Mouse (Mus musculus): ENCODE results near the gene Ccdc146. TPM values are rescaled to one million over a fixed set of nuclear protein-coding genes. Genes with fewer than 3 reads are reported as not detected.

The Ccdc146 gene
- polyA plus RNA-seq, 1 experiment from 2014 or later, result not detected

DNA sequence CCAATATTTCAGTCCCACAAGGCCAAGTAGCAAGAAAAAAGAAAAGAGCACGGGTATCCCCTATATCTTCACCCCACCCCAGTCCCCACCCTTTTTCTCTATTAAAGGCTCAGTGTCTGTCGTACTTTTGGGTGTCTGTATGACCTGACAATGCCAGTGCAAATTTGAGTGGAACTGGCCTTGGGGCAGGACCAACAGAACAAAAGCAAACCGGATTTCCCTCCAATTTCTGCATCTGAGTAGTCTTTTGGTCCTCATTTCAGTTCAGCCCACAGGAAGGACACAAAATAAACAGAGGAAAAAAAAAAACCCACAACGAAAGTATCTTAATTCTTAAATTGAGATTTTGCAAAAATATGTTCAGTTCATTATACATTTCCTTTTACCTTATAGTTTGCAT is 5.9 kb downstream of the Ccdc146 start:
- no peak overlapping the region for H3K27ac ChIP-seq
- 60% methylated on average over 4 of the region's 4 CpGs for WGBS
- H3K4me1 ChIP-seq, result no peaks in the 10 kb centered on the region
- H3K9me3 ChIP-seq, result no peaks in the 10 kb centered on the region
- no peaks in the 10 kb centered on the region for H3K36me3 ChIP-seq
- no peak overlapping the region for H3K4me3 ChIP-seq
- no peak overlapping the region for H3K4me2 ChIP-seq
- no peak overlapping the region for H3K9ac ChIP-seq
- no peak for ATAC-seq (ENCODE audit: insufficient number of reproducible peaks, insufficient read depth, low FRiP score, low TSS enrichment, low read depth)
- no peaks in the 10 kb centered on the region for H3K27me3 ChIP-seq

- H3K4me3 ChIP-seq, result no peak overlapping the region
- no peaks in the 10 kb centered on the region for H3K4me1 ChIP-seq
- H3K4me2 ChIP-seq, result no peak overlapping the region
- no peaks in the 10 kb centered on the region for H3K27me3 ChIP-seq
- H3K9me3 ChIP-seq, result no peaks in the 10 kb centered on the region
- no peak overlapping the region for H3K27ac ChIP-seq
- H3K9ac ChIP-seq, result no peak overlapping the region
- ATAC-seq (ENCODE audit: insufficient number of reproducible peaks, insufficient read depth, low FRiP score, low TSS enrichment, low read depth), result no peak
- H3K36me3 ChIP-seq, result no peaks in the 10 kb centered on the region
- WGBS, result 66% methylated on average over 1 of the region's 1 CpGs
These were observed 10.2 kb downstream of the Ccdc146 start for GRCm38 (mm10) chr5:21414116-21414820.

DNA sequence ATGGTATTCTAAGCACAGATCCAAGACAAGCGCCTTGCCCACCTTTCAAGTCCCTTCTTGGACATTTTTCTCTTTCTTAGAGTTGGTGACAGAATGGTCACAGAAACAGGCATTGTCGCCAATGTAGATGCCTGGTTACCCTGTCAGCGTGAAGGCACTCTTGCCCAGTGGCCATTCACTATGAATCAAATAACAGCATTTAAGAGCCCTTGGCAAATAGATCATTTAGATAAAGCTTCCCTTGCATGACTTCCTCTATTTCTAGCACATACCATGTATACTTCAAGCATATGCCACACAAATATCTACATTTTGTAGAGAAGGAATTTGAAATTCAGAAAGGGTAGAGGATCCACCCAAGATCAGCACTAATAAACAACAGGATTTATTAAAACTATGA is 11.2 kb downstream of the Ccdc146 start:
- no peak overlapping the region for H3K4me3 ChIP-seq
- no peaks in the 10 kb centered on the region for H3K36me3 ChIP-seq
- no peak for ATAC-seq (ENCODE audit: insufficient number of reproducible peaks, insufficient read depth, low FRiP score, low TSS enrichment, low read depth)
- no peaks in the 10 kb centered on the region for H3K27me3 ChIP-seq
- H3K9me3 ChIP-seq, result no peaks in the 10 kb centered on the region
- 92% methylated on average over 3 of the region's 3 CpGs for WGBS
- H3K4me1 ChIP-seq, result no peaks in the 10 kb centered on the region
- H3K9ac ChIP-seq, result no peak overlapping the region
- no peak overlapping the region for H3K27ac ChIP-seq
- H3K4me2 ChIP-seq, result no peak overlapping the region

DNA sequence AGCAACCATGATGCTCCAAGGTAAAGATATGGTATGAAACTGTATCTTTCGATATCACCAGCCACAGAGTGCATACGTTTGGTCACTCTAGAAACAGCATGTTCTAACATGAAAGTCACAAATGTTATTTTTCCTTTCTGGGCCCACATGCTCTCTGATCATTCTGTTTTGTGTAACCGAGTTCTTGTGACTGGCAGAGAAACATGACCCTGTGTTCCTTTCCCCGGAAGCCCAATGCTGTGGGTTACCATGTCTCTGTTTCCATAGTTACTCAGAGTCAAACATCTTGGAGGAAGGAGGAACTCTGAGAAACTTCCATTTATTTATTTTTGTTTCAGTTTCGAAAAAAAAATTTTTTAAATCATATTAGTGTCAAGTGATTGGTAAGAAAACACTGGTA is 12.4 kb downstream of the Ccdc146 start:
- Histone ChIP-seq H3K9me3 (no peaks in the 10 kb centered on the region), H3K27me3 (no peaks in the 10 kb centered on the region), H3K4me3 (no peak overlapping the region), H3K4me1 (no peaks in the 10 kb centered on the region), H3K4me2 (no peak overlapping the region), H3K36me3 (no peaks in the 10 kb centered on the region), H3K9ac (no peak overlapping the region), H3K27ac (no peak overlapping the region)
- 58% methylated on average over 5 of the region's 5 CpGs for WGBS
- ATAC-seq (ENCODE audit: insufficient number of reproducible peaks, insufficient read depth, low FRiP score, low TSS enrichment, low read depth), result no peak

DNA sequence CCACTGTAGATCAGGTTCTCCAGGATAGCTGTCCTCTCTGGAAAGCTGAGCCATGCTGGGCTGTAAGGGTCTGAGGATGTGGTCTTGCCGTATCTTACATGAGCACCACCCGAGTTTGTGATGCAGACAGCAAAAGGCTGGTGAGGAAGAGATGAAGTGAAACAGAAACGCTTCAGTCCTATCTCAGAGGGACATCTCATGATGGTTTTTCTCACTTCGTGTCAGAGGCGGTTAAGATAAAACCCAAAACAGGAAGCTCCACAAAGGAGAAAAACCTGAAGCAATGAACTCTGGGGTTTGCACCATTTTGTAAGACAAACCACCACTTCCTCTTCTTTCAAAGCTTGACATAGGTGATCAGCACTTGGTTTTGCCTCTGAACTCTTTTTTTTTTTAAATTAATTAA is 13.2 kb downstream of the Ccdc146 start:
- 89% methylated on average over 5 of the region's 5 CpGs for WGBS
- no peaks in the 10 kb centered on the region for H3K4me1 ChIP-seq
- H3K36me3 ChIP-seq, result no peaks in the 10 kb centered on the region
- no peak overlapping the region for H3K4me2 ChIP-seq
- H3K9ac ChIP-seq, result no peak overlapping the region
- no peak overlapping the region for H3K27ac ChIP-seq
- no peaks in the 10 kb centered on the region for H3K9me3 ChIP-seq
- H3K4me3 ChIP-seq, result no peak overlapping the region
- no peaks in the 10 kb centered on the region for H3K27me3 ChIP-seq
- ATAC-seq (ENCODE audit: insufficient number of reproducible peaks, insufficient read depth, low FRiP score, low TSS enrichment, low read depth), result no peak

DNA sequence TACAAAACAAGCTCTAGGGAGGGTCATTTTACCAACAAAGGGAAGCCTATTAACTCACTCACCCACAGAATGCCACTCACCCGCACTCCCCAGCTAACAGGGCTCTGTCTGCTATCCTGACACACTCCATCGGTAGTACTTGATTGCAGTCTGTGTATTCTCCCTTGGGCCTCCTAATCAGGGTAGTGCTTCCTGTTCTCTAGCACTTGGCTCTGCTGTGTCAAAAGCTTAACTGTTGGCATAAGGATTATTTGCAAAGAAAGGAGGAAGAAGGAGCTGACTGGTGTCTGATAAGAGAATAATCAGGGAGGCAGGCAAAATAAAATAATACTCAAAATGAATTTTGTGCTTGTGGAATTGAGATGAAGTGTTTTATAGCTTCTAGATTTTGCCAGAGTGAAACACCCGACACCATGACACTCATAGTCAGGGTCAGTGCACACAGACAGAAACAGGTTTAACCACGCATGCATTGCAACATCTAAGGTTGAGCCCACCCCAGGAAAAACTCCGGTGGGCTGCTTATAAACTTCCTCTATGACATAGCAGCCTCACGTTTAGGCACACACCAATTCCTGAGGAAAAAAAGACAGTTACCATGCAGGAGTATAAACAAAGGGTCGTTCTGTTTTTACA is 29.2 kb downstream of the Ccdc146 start:
- Histone ChIP-seq H3K4me3 (no peak overlapping the region), H3K4me2 (no peak overlapping the region)
- no peak for ATAC-seq (ENCODE audit: insufficient number of reproducible peaks, insufficient read depth, low FRiP score, low TSS enrichment, low read depth)

GRCm38 (mm10) chr5:21394562-21394961 is 29.9 kb downstream of the Ccdc146 start:
- H3K4me3 ChIP-seq, result no peak overlapping the region
- no peaks in the 10 kb centered on the region for H3K27me3 ChIP-seq
- no peak overlapping the region for H3K27ac ChIP-seq
- no peak overlapping the region for H3K4me2 ChIP-seq
- no peaks in the 10 kb centered on the region for H3K9me3 ChIP-seq
- no peak for ATAC-seq (ENCODE audit: insufficient number of reproducible peaks, insufficient read depth, low FRiP score, low TSS enrichment, low read depth)
- H3K9ac ChIP-seq, result no peak overlapping the region
- H3K4me1 ChIP-seq, result no peaks in the 10 kb centered on the region
- no peaks in the 10 kb centered on the region for H3K36me3 ChIP-seq
- 83% methylated on average over 2 of the region's 2 CpGs for WGBS

More for the DNA sequence above, 29.2 kb downstream of the Ccdc146 start:
- Histone ChIP-seq H3K36me3 (no peaks in the 10 kb centered on the region), H3K4me1 (no peaks in the 10 kb centered on the region), H3K9me3 (no peaks in the 10 kb centered on the region), H3K9ac (no peak overlapping the region), H3K27me3 (no peaks in the 10 kb centered on the region), H3K27ac (no peak overlapping the region)
- 45% methylated on average over 7 of the region's 7 CpGs for WGBS

GRCm38 (mm10) chr5:21391616-21392384 is 32.7 kb downstream of the Ccdc146 start:
- H3K4me3 ChIP-seq, result no peak overlapping the region
- no peak for ATAC-seq (ENCODE audit: insufficient number of reproducible peaks, insufficient read depth, low FRiP score, low TSS enrichment, low read depth)
- H3K36me3 ChIP-seq, result no peaks in the 10 kb centered on the region
- no peak overlapping the region for H3K9ac ChIP-seq
- H3K27me3 ChIP-seq, result no peaks in the 10 kb centered on the region
- no peaks in the 10 kb centered on the region for H3K9me3 ChIP-seq
- H3K4me2 ChIP-seq, result no peak overlapping the region
- 56% methylated on average over 13 of the region's 13 CpGs for WGBS
- H3K4me1 ChIP-seq, result no peaks in the 10 kb centered on the region
- H3K27ac ChIP-seq, result no peak overlapping the region

DNA sequence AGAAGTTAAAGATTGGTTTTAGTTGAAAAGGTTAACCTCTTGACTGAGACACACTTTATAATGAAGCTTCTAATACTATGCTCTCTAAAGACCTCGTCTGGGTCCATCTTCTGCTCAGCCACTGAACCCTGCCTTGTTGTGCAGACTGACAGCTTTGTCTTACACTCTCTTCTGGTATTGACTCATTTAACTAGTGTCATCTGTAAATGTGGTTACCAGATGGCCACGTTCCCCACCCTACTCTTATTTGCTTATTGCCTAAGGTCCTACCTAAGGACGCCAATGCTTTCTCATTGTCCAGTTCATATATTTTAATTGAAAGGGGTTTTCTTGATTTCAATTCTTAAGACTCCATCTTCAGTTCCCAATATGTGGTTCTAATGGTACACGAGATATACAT is 35.6 kb downstream of the Ccdc146 start:
- no peak for ATAC-seq (ENCODE audit: insufficient number of reproducible peaks, insufficient read depth, low FRiP score, low TSS enrichment, low read depth)
- Histone ChIP-seq H3K27me3 (no peaks in the 10 kb centered on the region), H3K4me2 (no peak overlapping the region), H3K4me3 (no peak overlapping the region), H3K36me3 (no peaks in the 10 kb centered on the region), H3K27ac (no peak overlapping the region), H3K9me3 (no peaks in the 10 kb centered on the region), H3K4me1 (0 out of 2 replicates have a peak, but pooled peaks cover under 1% of the 10 kb centered on the region), H3K9ac (no peak overlapping the region)
- WGBS, result 65% methylated on average over 4 of the region's 4 CpGs

DNA sequence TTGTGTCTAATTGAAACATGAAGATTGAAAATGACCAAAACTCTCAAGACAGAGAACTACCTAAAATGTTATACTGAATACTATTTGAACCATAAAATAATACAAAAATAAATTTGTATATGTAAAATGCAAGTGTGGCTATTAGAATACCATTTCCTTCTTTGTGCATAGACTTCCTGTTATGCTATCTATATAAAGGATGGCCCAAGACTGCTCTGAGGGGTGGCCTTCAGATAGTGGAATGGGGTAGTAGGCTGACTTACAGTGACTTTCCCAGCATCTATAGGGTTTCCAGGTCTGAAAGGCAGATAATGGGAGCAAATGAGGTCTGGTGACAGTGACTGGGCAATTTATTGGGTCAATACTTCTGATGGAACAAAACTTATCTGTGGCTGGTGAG is 37.1 kb downstream of the Ccdc146 start:
- Histone ChIP-seq H3K4me2 (no peak overlapping the region), H3K4me1 (peaks cover 4% of the 10 kb centered on the region; the same call in 1 of the 2 replicates), H3K27ac (no peak overlapping the region), H3K27me3 (no peaks in the 10 kb centered on the region), H3K9me3 (no peaks in the 10 kb centered on the region), H3K4me3 (no peak overlapping the region), H3K36me3 (no peaks in the 10 kb centered on the region), H3K9ac (no peak overlapping the region)
- ATAC-seq (ENCODE audit: insufficient number of reproducible peaks, insufficient read depth, low FRiP score, low TSS enrichment, low read depth), result no peak

GRCm38 (mm10) chr5:21386432-21386831 is 38.0 kb downstream of the Ccdc146 start:
- H3K36me3 ChIP-seq, result no peaks in the 10 kb centered on the region
- 90% methylated on average over 4 of the region's 4 CpGs for WGBS
- no peak overlapping the region for H3K9ac ChIP-seq
- no peaks in the 10 kb centered on the region for H3K27me3 ChIP-seq
- no peak overlapping the region for H3K4me3 ChIP-seq
- H3K4me1 ChIP-seq, result peaks cover 4% of the 10 kb centered on the region; the same call in 1 of the 2 replicates
- no peaks in the 10 kb centered on the region for H3K9me3 ChIP-seq
- no peak overlapping the region for H3K4me2 ChIP-seq
- ATAC-seq (ENCODE audit: insufficient number of reproducible peaks, insufficient read depth, low FRiP score, low TSS enrichment, low read depth), result no peak
- no peak overlapping the region for H3K27ac ChIP-seq

GRCm38 (mm10) chr5:21384976-21385375 is 39.5 kb downstream of the Ccdc146 start:
- Histone ChIP-seq H3K4me1 (peaks cover 4% of the 10 kb centered on the region; the same call in 1 of the 2 replicates), H3K27me3 (no peaks in the 10 kb centered on the region), H3K9me3 (no peaks in the 10 kb centered on the region), H3K4me2 (no peak overlapping the region), H3K27ac (no peak overlapping the region), H3K4me3 (no peak overlapping the region), H3K9ac (no peak overlapping the region), H3K36me3 (no peaks in the 10 kb centered on the region)
- ATAC-seq (ENCODE audit: insufficient number of reproducible peaks, insufficient read depth, low FRiP score, low TSS enrichment, low read depth), result no peak
- 89% methylated on average over 9 of the region's 9 CpGs for WGBS

Data from embryonic facial prominence, embryonic 13.5 days (tissue).